Mouse (Mus musculus) cerebellum, adult 18-20 months (tissue): ENCODE measurements at regions not wholly inside any gene's neighbourhood (a gene's known extent, or its start where the extent isn't known, plus 50 kb on each side); places are given as distances from the start of the nearest gene placed in this dataset.

Experiments used
- DNase-seq, 2 experiments: peaks; one replicate each; pipeline ENCODE4 v3.0.0; 2021

DNA sequence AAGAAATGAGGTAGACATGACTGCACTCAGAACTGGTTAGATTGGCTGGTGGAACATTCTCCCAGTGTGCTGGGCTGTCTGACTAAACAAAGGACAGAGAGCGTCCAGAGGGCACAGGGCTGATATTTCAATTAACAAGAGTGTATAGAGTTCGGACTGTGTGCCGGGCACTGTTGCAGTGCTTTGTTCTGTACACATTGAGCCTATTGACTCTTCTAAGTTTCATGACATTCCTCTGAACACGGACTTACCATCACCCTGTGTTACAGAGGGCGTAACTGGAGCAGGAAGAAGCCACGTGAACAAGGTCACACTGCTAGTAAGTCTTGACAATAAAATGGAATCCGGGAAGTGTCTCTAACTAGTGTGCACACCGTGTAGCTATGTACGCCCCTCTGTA lies 92.1 kb upstream of the Barx2 start:
- DNase-seq, result no peak

DNA sequence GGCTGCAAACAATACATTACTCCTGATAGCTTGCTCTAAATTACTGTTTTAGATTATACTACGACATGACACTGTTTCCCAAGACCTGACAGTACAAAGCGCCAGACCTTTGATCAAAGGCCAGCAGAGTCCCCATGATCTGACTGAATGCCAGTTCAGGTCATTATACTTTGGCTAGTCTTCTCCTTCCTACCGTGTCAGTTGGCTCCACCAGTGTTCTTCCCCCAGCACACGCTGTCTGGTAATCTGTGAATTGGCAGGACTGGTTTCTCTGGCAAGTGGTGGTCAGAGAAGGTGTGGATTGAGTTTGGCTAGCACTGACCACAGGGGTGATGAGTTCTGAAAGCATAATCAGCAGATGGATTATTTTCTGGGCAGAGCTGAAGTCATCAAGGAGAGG lies 93.1 kb upstream of the Barx2 start:
- peak; percentile 80 to 81 for DNase-seq

DNA sequence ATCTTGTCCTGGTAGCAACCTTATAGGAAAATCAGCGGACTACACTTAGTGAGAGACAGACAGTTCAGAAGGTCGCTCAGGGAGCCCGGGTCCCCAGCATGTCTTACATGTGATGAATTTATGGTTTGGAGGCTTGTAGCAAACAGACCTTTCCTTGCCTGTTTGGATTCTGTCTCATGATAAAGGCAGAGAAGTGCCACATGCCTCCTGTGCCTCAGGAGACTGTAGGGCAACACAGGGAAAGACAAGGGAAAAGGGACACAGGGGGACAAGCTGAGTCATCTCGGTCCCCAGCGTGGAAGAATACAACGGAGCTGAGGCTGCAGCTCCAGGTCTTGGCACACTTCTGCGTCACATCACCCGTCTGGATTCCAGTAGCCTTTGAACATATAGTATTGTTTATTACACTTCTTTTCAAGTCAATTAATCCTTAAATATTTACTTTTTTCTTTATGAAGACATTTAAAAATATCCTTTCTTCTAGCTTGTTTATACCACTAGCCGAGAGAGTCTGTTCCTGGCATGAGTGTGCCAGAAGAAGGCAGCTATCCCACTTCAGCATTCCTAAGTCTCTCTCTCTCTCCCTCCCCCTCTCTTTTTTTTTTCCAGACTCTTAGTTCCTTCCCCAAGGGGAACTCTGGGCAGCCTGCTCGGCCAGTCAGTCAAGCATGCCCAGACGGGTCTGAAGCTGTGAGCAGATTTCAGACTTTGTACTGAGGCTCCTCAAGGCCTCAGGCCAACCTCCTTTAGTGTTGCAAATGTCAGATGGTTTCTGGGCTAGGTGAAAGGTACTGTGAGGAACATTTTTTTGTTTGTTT lies 97.9 kb upstream of the Barx2 start:
- no peak for DNase-seq

DNA sequence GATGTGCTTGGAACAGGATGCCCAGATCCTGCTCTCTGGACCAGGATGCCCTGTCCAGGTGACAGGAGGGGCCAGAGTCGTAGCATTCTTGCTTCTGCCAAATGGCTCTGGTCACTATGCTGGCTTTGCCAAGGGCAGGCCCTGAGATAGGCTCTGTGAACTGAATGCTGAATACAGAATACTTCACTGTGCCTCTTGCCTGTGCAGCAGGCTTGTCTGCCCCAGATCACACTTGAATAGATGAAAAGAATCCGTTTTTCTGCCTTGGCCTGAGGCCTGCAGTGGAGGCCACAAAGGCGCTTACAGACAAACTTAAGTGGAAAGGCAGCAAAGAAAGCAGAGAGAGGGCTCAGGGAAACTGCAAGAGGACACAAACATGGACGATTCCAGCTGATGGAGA lies 99.7 kb upstream of the Arhgap32 start:
- DNase-seq, result peak in 1 of 2 experiments; percentile 12

DNA sequence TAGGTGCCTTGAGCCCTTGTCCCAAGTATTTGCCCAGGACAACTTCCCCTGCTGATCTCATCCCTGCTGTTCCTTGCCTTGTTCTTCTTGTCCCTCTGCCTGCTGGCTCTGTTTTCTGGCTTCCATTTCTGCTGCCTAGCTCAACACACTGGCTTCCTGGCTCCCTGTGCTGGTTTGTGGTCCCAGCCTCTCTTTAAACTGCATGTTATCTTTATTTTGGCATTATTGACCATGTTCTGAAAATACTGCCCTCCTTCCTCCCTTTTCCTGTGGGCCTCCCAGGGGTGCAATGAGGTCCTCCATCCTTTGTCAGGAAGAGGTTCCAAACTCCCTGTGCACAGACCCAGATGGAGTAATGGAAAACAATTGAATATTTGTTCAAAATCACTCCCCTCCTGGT lies 97.9 kb upstream of the Arhgap32 start:
- DNase-seq, result peak in 1 of 2 experiments; percentile 10

DNA sequence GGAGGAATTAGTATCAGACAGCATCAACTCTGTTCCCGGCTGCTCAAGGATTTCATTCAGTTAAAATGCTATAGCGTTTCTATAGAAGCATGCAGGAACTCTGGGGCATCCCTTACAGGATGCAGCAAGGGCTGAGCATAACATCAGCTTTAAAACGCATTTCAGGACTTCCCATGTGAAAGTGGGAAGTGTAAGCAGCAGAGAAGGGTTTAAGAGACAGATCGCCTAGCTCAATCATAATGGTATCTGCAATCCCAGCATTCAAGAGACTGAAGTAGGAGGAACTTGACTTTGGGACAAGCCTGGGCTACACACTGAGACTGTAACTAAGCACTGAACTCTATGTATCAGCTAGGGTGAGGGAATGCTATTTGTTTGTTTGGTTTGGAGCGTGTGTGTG lies 96.2 kb upstream of the Arhgap32 start:
- DNase-seq, result no peak

DNA sequence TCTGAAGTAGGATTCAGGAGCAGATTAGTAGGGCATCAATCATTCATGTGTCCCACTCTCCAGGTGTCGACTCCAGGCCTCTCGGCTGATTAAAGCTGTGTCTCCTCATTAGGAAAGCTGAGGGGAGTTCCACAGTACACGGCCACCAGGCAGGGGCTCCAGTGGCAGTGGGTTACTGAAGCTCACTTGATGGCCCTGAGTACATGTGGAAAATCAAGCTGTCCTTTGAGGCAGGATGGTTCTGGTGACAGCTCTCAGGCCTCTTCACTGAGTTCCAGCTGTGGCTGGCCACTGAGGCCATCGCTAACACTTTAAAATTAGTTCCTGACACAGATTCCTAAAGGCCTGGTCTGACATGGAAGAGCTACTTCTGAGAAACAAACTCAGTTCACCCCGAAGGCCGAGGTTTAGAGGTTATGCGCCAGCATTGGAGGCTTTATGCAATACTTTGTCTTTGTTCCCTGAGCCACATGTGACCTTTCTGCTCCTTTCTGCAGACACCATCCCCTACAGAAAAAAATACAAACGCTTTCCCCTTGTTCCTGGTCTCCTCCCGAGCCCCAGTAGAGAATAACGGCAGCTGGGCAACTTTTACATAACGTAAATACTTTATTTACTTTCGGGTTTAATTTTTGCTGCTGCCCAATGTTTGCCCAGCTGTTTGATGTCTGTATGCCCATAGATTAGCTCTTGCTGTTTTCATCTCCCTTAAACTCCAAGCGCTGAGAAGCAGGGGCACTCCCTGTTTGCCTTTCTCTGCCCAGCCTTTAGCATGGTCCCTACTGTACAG lies 94.8 kb upstream of the Arhgap32 start:
- no peak for DNase-seq

DNA sequence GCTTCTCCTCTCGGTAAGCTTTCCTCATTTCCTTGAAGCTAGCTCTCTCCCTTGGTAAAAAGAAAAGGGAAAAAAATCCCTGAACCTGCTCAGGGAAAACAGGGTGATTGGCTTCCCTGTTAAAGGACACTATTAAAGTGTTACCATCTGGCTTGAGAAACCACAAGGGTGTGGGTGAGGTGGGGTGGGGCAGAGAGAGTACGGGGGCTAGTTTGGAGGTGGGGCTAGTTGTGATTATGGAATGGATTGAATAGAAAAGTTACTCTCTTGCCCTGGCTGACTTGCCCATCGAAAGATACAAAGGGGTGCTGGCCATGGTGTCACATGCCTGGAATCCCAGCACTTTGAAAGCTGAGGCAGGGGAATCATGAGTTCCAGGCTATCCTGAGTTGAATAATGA lies 94.2 kb upstream of the Arhgap32 start:
- DNase-seq, result no peak

DNA sequence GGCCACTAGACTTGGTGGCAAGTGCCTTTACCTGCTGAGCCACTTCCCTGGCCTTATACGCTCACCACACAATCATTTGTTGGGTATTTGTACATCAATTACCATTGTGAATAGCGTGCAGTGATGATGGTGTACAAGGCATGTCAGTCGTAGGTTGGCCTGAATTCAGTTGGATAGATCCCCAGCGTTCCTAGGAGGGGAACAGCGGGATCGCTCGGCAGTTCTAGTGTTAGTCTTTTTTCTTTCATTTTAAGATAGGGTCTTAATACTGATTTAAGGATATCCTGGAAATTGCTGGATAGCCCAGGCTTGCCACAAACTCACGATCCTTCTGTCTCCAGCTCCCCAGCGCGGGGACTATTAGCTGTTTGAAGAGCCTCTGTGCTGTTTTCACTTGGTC lies 92.9 kb upstream of the Arhgap32 start:
- DNase-seq, result no peak

DNA sequence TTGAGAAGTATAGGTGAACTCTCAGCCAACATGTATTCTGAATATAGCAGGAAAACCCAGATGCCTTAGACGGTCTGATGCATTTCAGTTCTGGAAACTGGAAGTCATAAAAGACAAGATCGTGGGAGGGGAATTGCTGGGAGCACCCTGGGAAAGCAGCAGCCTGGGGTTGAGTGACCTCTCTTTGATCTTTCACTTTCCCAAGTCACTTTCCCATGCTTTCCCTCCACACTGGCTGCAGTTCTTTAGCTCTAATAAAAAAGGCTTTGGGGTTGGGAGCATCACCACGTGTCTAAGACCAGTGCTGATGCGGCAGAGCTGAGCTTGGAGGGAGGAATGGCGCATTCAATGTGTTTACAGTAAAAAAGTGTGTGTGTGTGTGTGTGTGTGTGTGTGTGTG lies 91.2 kb upstream of the Arhgap32 start:
- no peak for DNase-seq

DNA sequence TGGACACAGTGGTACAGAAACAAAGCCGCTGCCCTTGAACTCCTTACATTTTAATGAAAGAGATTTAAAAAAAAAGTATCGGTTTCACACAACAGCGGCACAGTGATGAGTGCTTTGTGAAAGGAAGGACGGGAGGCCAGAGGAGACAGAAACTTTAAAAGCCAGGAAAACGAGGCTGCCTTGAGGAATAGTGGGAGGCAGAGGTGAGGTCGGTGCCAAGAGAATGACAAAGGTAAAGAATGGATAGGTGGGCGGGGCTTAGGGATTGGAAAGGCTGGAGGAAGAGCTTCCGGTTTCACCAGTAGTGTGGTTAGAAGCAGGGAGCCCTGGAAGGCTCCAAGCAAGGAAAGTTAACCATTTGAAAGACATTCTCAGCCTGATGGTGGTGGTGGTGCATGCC lies 88.0 kb upstream of the Arhgap32 start:
- no peak for DNase-seq

DNA sequence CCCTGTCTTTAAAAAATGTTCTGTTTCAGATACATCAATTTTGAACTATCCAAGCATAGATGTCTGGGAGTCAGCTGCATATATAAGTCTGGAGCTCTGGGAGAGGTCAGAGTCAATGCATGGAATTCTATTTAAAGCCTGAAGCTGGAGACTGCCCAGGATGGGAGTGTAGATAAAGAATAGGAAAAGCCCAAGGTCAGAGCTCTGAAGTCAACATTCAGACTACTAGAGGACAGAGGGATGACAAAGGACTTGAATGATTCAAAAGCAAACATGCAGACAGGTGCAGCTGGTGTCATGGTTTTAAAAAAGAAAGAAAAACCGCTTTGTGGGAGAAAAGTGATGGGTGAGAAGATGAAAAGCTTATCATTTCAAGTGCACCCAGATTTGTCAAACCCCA lies 86.9 kb upstream of the Arhgap32 start:
- DNase-seq, result no peak

DNA sequence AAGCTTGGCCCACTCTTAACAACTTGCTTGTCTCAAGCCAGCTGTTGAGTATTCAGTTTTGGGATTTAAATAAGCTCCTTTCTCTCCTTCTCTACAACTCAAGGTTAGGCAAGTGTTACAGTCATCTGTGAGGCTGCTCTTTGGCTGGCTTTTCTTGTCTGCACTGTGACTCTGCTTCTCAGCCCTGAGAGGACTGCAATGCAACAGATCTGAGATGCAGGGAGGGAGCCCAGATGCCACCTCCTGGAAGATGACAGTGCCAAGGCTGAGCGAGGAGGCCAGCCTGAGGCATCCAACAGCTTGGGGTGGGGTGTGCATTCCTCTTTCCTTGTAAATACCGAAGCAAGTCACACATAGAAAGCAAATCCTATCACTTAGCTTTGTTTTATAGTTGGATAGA lies 86.2 kb upstream of the Arhgap32 start:
- DNase-seq, result no peak

DNA sequence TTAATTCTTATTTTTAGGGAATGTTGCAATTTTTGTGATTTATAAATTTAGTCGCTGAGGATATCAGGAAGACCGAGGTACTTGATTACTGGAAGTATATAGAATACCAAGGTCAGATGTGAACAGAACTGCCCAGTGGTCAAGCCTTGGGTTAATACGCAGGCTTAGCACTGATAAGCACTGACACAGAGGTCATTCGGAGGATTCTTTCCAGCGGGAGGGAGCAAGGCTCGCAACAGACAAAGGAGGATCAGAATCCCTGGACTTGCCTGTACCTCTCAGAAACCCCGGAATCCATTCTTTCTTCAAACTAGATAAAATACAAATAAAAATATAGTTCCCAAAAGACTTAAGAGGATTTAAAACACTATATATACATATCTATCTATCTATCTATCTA lies 85.7 kb upstream of the Arhgap32 start:
- DNase-seq, result no peak

DNA sequence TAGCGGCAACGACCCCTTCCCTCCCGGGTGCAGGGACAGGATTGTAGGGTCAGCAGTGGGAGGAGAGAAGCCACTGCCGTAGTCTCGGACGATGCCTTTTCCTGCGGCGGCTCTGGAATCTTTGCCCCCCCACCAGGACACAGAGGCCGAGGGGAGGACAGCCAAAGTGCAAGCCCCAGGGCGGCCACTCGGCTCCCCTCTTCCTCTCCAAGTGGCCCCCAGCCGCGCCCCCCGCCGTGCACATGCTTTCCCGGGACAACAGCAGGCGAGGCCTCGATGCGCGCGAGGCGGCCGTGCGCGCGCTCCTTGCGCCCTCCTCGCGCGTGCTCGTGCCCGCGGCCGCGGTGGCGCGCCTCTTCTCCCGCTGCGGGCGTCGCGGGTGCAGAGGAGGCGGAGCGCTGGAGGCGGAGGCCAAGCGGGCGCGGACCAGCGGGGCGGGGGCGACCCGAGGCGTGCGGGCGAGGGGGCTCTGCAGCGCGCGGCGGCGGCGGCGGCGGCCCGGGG lies 83.9 kb upstream of the Arhgap32 start:
- DNase-seq, result peak; percentile 50 to 76

DNA sequence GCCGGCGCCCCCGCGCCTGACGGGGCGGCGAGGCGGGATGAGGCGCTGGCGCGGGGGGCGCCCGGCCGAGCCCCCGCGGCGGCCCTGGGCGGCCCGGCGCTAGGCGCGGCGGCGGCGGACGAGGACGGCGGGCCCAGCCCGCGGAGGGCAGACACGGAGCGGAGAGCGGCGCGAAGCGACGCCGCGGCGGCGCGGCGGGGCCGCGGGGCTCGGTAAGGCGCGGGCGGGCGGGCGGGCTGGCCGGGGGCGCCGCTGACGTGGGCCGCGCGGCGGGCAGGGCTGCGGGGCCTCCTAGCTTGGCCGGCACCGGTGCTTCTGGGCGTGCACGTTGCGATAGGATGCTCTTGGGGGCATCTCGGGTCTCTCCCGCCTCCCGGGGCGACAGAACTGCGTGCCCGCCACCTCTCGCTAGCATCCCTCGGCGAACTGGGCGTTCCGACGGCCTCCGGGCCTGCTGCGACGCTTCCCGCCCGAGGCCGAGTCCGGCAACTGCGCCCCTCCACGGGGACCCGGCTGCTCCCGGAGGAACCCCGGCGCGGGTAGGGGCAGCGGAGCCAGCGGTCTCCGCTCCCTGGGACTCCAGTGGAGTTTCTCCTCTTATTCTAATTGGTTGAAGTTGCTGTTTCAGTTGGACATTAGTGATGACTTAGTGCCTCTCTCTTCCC lies 83.3 kb upstream of the Arhgap32 start:
- peak; percentile 13 to 32 for DNase-seq

DNA sequence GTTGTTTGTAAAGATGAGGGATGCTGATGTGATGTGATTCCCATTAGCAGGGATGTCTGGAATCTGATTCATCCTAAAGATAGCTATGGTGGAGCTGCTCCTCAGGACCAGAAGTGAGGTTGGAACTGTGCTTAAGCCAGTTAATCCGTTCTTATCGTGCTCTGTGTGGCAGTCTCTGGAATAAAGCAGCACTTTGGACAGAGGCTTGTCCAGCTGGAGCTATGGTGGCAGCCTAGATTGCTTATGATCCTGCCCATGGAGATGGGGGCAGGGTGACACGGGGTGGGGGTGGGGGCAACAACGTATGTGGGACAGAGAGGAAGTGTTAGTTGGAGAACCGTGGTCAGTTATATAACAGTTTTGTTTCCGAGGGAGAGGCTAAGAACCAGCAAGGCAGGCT lies 82.0 kb upstream of the Arhgap32 start:
- DNase-seq, result no peak

DNA sequence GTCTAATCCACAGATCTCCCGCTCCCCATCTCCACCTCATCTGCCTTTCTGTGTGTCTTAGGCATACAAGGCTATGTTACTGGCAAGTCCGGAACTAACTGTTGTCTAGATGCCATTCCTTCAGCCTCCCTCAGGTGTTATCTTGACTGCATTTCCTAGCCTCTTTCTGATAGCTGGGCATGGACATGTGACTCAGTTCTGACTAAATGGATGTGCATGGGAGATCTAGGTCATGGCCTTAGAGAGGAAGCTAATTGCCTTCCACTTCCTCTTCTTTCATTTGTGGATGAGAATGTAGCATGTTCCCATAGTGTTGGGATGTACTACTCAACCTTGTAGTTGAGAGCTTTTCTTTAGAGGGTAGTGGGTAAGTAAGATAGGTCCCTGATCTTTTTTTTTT lies 75.9 kb upstream of the Arhgap32 start:
- no peak for DNase-seq

DNA sequence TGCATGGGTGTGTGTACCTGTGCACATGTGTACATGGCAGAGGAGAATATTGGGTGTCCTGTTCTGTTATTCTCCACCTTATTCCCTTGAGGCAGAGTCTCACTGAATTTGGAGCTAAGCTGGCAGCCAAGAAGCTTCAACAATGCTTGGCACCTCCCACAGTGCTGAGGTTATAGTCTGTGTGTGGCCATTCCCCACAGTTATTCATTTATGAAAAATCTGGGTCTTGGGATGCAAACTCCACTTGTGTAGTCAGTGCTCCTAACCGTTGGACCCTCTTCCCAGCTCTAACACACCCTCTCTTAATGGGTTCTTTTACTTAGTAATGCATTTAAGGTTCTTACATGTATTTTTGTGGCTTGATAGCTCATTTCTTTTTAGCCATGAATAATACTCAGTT lies 72.6 kb upstream of the Arhgap32 start:
- no peak for DNase-seq

DNA sequence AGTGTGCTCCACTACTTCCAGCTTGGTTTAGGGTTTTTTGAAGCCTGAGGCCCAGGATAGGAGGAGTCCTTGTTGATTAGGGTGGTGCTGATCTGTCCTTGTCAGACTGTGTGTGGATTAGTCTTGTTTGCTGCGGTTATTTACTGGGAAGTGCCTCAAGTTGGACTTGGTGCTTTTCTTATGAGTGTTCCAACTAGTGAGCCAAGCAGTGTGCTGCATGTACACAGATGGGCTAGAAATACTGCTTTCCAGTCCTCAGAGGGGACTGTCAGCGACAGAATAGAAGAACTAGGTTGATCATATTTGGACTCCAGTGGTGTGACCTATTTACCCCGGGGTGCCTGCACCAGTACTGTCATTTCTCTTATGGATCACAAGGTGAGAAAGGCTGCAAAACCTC lies 69.1 kb upstream of the Arhgap32 start:
- no peak for DNase-seq

DNA sequence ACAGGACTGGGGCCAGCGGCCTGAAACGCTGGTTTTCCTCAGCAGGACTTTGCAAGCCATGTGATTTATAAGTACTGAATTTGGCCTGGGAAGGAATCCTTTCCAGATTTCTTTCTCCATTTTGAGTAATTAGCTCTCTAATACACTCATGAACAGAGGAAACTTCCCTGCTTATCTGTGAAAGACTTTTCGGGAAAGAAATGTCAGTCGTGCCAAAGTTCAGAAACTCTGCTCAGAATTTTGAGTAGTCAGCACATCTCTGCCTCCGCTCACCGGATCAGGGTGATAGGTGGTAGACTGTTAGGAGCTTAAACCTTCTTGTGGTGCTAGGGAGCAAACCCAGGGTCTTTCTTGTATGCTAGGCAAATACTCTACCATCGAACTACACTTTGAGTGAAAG lies 67.0 kb upstream of the Arhgap32 start:
- DNase-seq, result no peak

DNA sequence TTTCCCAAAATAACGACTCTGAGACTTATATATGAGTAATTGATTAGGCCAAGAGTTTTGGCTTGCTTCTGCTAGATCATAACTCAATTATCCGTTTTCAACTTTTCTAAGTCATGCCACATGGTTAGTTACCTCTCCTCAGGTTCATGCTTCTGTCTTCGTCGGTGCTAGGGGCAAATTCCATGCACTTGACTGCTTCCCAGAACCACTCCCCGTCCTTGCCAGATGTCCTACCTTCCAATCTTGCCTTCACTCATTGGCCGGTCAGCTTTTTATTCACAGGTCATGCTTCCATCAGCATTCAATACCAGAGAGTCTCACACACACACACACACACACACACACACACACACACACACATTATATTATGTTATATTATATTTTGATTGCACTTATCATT lies 66.4 kb upstream of the Arhgap32 start:
- no peak for DNase-seq

DNA sequence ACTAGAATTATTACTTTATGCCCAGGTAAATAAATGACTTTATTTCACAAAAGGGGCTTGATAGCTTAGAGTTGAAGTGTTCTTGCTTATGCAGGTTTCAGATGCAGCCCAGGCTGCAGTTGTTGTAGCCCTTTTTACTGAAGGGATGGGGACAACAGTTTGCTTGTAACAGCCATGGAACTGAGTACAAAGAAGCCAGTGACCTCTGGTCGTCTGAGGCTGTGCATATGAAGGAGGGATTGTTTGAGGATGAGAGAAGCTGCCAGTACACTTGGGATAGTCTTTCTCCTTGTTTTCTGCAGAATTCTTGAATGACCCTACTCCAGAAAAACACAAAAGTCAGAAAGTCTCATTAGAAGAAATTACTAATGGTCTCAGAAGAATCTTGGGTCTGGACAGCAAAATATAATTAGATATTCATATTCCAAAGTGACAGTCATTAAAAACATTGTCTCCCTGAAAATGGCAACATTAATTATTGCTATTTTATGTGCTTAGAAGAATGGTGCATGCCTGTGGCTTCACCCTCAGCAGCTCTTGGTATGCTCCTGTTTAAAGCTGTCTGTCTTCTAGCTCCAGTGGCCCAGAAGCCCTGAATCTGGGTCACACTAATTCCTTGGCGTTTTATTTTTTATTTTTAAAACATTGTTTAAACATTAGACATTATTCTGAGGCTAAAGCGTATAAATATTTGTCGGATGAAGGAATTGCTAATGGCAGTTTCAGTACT lies 61.9 kb upstream of the Arhgap32 start:
- no peak for DNase-seq
